ENCODE assay signal across 12 mouse cellular contexts in the genomic region with DNA sequence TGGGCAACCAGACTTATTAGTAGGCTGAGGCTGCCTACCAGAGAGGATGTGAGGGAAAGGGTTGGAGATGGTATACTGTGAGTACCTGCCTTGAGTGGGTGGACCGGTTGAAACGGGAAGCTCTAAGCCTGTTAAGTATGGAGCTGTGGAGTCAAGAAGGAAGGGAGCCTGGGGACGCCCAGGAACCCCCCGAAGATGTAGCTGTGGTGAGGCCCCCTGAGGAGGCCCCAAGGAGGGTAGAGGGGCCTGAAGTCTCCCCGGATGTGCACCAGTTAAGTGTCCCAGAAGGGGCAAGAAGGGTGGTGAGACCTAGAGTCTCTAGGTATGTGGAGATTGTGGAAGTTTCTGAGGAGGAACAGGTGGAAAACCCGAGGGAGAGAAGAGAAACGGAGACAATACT. TPM values are rescaled to one million over a fixed set of nuclear protein-coding genes. Genes with fewer than 3 reads are reported as not detected.
DNase-seq lines count a peak whose midpoint lies in the region; ATAC-seq and TF ChIP-seq lines count a peak whose summit lies in the region.
"Had no signal": no experiment of that assay in that cellular context is flagged by ENCODE, and none has a peak within 500 bp of the region (broad histone marks: within the 10 kb centered on the region; RNA-seq: fewer than 3 reads in every experiment).

No protein-coding gene starts in this region.

- peak; percentile 4; the same call in 1 of the 2 replicates for ATAC-seq in forebrain, embryonic 12.5 days (ENCODE audit: low FRiP score)
- no peak for ATAC-seq in heart, embryonic 16.5 days (replicated peaks; ENCODE audit: extremely low read depth, insufficient read depth, low FRiP score)
- no peak for ATAC-seq in inflammation-experienced regulatory T-cells, adult 6 months

- DNase-seq in forebrain, embryonic 10.5 days (ENCODE audit: extremely low spot score, low spot score), result no peak
- no peak for DNase-seq in heart, adult 18-20 months
- no peak for DNase-seq in testis, postnatal 10 days (ENCODE audit: low spot score)
- no peak for DNase-seq in layer of hippocampus, adult 11-12 months (ENCODE audit: low spot score)
- DNase-seq: liver, embryonic 13.5 days; spleen, adult 18-20 months; thymus, postnatal 14 days had no signal

- 82% methylated on average over 7 of the region's 7 CpGs for WGBS in forebrain, embryonic 12.5 days
- 76% methylated on average over 7 of the region's 7 CpGs for WGBS in forebrain, embryonic 10.5 days
- WGBS in heart, embryonic 16.5 days, result 72% methylated on average over 7 of the region's 7 CpGs

- peaks cover 2% of the 10 kb centered on the region; the same call in 1 of the 2 replicates for H3K4me1 ChIP-seq in forebrain, embryonic 12.5 days
- H3K4me1 ChIP-seq in forebrain, embryonic 10.5 days, result peaks cover 12% of the 10 kb centered on the region
- H3K4me1 ChIP-seq in heart, embryonic 16.5 days (ENCODE audit: control insufficient read depth, insufficient read depth, low read length), result no peaks in the 10 kb centered on the region
- H3K4me1 ChIP-seq in testis, adult 2 months (ENCODE audit: control insufficient read depth, insufficient read depth, low read length), result peaks cover 18% of the 10 kb centered on the region
- H3K4me1 ChIP-seq: liver, embryonic 13.5 days had no signal

- no peak overlapping the region for H3K9ac ChIP-seq in forebrain, embryonic 12.5 days
- no peak overlapping the region for H3K9ac ChIP-seq in heart, embryonic 16.5 days (ENCODE audit: low read length)
- H3K9ac ChIP-seq: liver, embryonic 13.5 days had no signal

- H3K4me2 ChIP-seq in forebrain, embryonic 12.5 days, result no peak overlapping the region
- H3K4me2 ChIP-seq in heart, embryonic 16.5 days (ENCODE audit: low read depth, low read length), result peak overlapping the region; percentile 89

- H3K9me3 ChIP-seq in forebrain, embryonic 12.5 days, result no peaks in the 10 kb centered on the region
- no peaks in the 10 kb centered on the region for H3K9me3 ChIP-seq in forebrain, embryonic 10.5 days
- no peaks in the 10 kb centered on the region for H3K9me3 ChIP-seq in heart, embryonic 16.5 days (replicated peaks; ENCODE audit: control insufficient read depth, low read length)
- H3K9me3 ChIP-seq: liver, embryonic 13.5 days had no signal

- H3K27me3 ChIP-seq in forebrain, embryonic 12.5 days, result peaks cover 21% of the 10 kb centered on the region
- H3K27me3 ChIP-seq in forebrain, embryonic 10.5 days (ENCODE audit: poor library complexity, severe bottlenecking), result peaks cover 34% of the 10 kb centered on the region
- peaks cover 4% of the 10 kb centered on the region; the same call in 1 of the 2 replicates for H3K27me3 ChIP-seq in heart, embryonic 16.5 days (ENCODE audit: control insufficient read depth, insufficient read depth, low read length)
- no peaks in the 10 kb centered on the region for H3K27me3 ChIP-seq in testis, adult 2 months (ENCODE audit: control insufficient read depth, insufficient read depth, low read length)
- H3K27me3 ChIP-seq: liver, embryonic 13.5 days had no signal

- H3K27ac ChIP-seq in forebrain, embryonic 12.5 days, result no peak overlapping the region
- H3K27ac ChIP-seq in forebrain, embryonic 10.5 days, result no peak overlapping the region
- H3K27ac ChIP-seq in heart, embryonic 16.5 days (ENCODE audit: low read length), result no peak overlapping the region
- peak overlapping the region; percentile 66 for H3K27ac ChIP-seq in testis, adult 2 months (ENCODE audit: control insufficient read depth, insufficient read depth, low read depth, low read length)
- H3K27ac ChIP-seq: liver, embryonic 13.5 days had no signal

- TF ChIP-seq POLR2A in testis, adult 2 months (IDR thresholded peaks at IDR 0.05; ENCODE audit: control insufficient read depth, low read depth, low read length), result no peak

- H3K36me3 ChIP-seq in forebrain, embryonic 12.5 days (replicated peaks), result no peaks in the 10 kb centered on the region
- H3K36me3 ChIP-seq in forebrain, embryonic 10.5 days (replicated peaks), result no peaks in the 10 kb centered on the region
- no peaks in the 10 kb centered on the region for H3K36me3 ChIP-seq in heart, embryonic 16.5 days (ENCODE audit: control insufficient read depth, insufficient read depth)
- H3K36me3 ChIP-seq in testis, adult 2 months (ENCODE audit: control insufficient read depth, insufficient read depth, low read length), result no peaks in the 10 kb centered on the region
- H3K36me3 ChIP-seq: liver, embryonic 13.5 days had no signal

- no peak for TF ChIP-seq CTCF in testis, adult 2 months (IDR thresholded peaks at IDR 0.05; ENCODE audit: control insufficient read depth, insufficient read depth, insufficient replicate concordance, low read depth, low read length)

- H3K4me3 ChIP-seq in forebrain, embryonic 12.5 days (replicated peaks), result peak overlapping the region; percentile 48; the same call in 1 of the 2 replicates
- no peak overlapping the region for H3K4me3 ChIP-seq in forebrain, embryonic 10.5 days
- no peak overlapping the region for H3K4me3 ChIP-seq in heart, embryonic 16.5 days (ENCODE audit: low read length)
- H3K4me3 ChIP-seq in testis, adult 2 months (ENCODE audit: control insufficient read depth, low read depth, low read length), result peak overlapping the region; percentile 92

RNA-seq across cellular contexts. Expression of a gene that starts 0.7 kb away (rescaled TPM):
- 0.17 and 0.26 TPM in 2 replicates for polyA plus RNA-seq in forebrain, embryonic 12.5 days (2016; fragmentation: Nextera tagmentation; extraction: Ambion mirVana)
- polyA plus RNA-seq in forebrain, embryonic 10.5 days (2016; fragmentation: Nextera tagmentation; extraction: Ambion mirVana), result 0.07 TPM in 1 of 2 replicates, not detected in the other
- polyA plus RNA-seq in heart, embryonic 16.5 days (2015; fragmentation: Nextera tagmentation; extraction: Ambion mirVana), result 0.10 and 0.25 TPM in 2 replicates
- 1 to 10 TPM; 2.4 to 3.4 TPM for total RNA-seq in heart, adult 18-20 months (2021)
- 0.78 and 1.2 TPM in 2 replicates for polyA plus RNA-seq in testis, adult 2 months (2012; rRNA removed)
- polyA plus RNA-seq in inflammation-experienced regulatory T-cells, adult 6 months (2017; shearing (Covaris generic)), result under 1 TPM in 1 of 3 experiments, not detected in 2; 0.04 TPM
- total RNA-seq: hematopoietic stem cell, adult 5-6 weeks had no signal

Comparison
In these comparisons a context has a peak if more than half of its experiments do, and no peak if none do; other contexts are left out.
1. H3K4me3 ChIP-seq: peak in forebrain, embryonic 12.5 days (single experiment) and testis, adult 2 months (single experiment); none in forebrain, embryonic 10.5 days (single experiment) and heart, embryonic 16.5 days (single experiment).